Mouse (Mus musculus): ENCODE measurements around the gene Sox5. TPM values are rescaled to one million over a fixed set of nuclear protein-coding genes. Genes with fewer than 3 reads are reported as not detected.

Gene Sox5
- polyA plus RNA-seq (2021; fragmentation: Nextera tagmentation): 12.5 and 19.0 TPM in 2 replicates
- long read RNA-seq, experiment 1, full-length matches to known transcripts: 7 of 31 reads
- long read RNA-seq, experiment 1, partial matches to known transcripts: 6 of 31 reads
- long read RNA-seq, experiment 1, other reads (novel, unspliced or antisense): 18 of 31 reads
- long read RNA-seq, experiment 2, full-length matches to known transcripts: 15 of 59 reads
- long read RNA-seq, experiment 2, partial matches to known transcripts: 4 of 59 reads
- long read RNA-seq, experiment 2, other reads (novel, unspliced or antisense): 40 of 59 reads

GRCm38 (mm10) chr6:144781431-144782030 lies at the start of gene Sox5:
TSS of gene Sox5 (minus strand) at chr6:144781977.

